Mouse (Mus musculus) CH12.LX (cell line): Measurements from ENCODE around the gene Gm20388. TPM values are rescaled to one million over a fixed set of nuclear protein-coding genes. Genes with fewer than 3 reads are reported as not detected.

Experiments
- DNase-seq: peaks from one replicate; pipeline ENCODE4 v3.0.0-alpha.2; 2013; ENCODE audit errors: extremely low read depth
- H3K27ac ChIP-seq: 2 replicates; pipeline ENCODE4 v1.5.1; 2012; ENCODE audit warnings: low read depth, mild to moderate bottlenecking, control low read depth, moderate library complexity; ENCODE audit not compliant: insufficient read depth
- H3K27me3 ChIP-seq: replicated peaks from 2 replicates; pipeline ENCODE3; 2012; ENCODE audit warnings: inconsistent platforms
- H3K36me3 ChIP-seq, 2 experiments: replicated peaks in 1 of 2; 2 replicates each; pipeline versions ENCODE3 to v1.6.1; 2012; ENCODE audit warnings: inconsistent platforms in 1 of 2, low read length in 1 of 2, mild to moderate bottlenecking in 1 of 2, mixed read lengths in 1 of 2, moderate library complexity in 1 of 2; ENCODE audit not compliant: control insufficient read depth in 1 of 2, insufficient read depth in 1 of 2
- H3K4me1 ChIP-seq, 2 experiments: 2 replicates each; pipeline ENCODE4 v1.6.1; 2012; ENCODE audit warnings: inconsistent platforms in 1 of 2, moderate library complexity in 1 of 2; ENCODE audit not compliant: insufficient read depth in 2 of 2, control insufficient read depth in 1 of 2
- H3K4me2 ChIP-seq: 2 replicates; pipeline ENCODE4 v1.6.1; 2012; ENCODE audit warnings: low read depth, mild to moderate bottlenecking, control low read depth; ENCODE audit not compliant: poor library complexity, insufficient read depth, severe bottlenecking
- H3K4me3 ChIP-seq, 3 experiments: fragments of 150-350 bp in 1 of 3; sonication (generic) in 1 of 3; replicated peaks in 1 of 3; 2 replicates each; pipeline versions ENCODE3 to v1.5.1; 2011 to 2012; ENCODE audit warnings: low read depth in 2 of 3, low read length in 2 of 3, mild to moderate bottlenecking in 2 of 3, moderate library complexity in 2 of 3, control low read depth in 1 of 3, improper control_type of control experiment in 1 of 3, inconsistent platforms in 1 of 3, mixed read lengths in 1 of 3; ENCODE audit not compliant: poor library complexity in 1 of 3
- H3K79me2 ChIP-seq: replicated peaks from 2 replicates; pipeline ENCODE4 v1.6.1; 2012; ENCODE audit warnings: mild to moderate bottlenecking, moderate library complexity; ENCODE audit not compliant: control insufficient read depth, poor library complexity, insufficient read depth, severe bottlenecking; ENCODE audit errors: extremely low read depth
- H3K9ac ChIP-seq: 2 replicates; pipeline ENCODE4 v1.6.1; 2012; ENCODE audit warnings: low read depth, mild to moderate bottlenecking, control low read depth, moderate library complexity; ENCODE audit not compliant: insufficient read depth
- H3K9me3 ChIP-seq: replicated peaks from 2 replicates; pipeline ENCODE3; 2012; ENCODE audit warnings: low read length, inconsistent platforms, mixed read lengths
- BHLHE40 ChIP-seq: IDR thresholded peaks from 2 replicates; pipeline ENCODE4 v1.6.1; 2011; ENCODE audit warnings: mild to moderate bottlenecking, low read depth, low read length, improper control_type of control experiment
- CHD1 ChIP-seq: IDR thresholded peaks from 2 replicates; pipeline ENCODE4 v1.6.1; 2012; ENCODE audit warnings: low read depth, low read length, improper control_type of control experiment, inconsistent platforms
- CHD2 ChIP-seq: IDR thresholded peaks from 2 replicates; pipeline ENCODE4 v1.6.1; 2011; ENCODE audit warnings: low read length, improper control_type of control experiment
- CTCF ChIP-seq, 2 experiments: IDR thresholded peaks in 1 of 2; conservative IDR thresholded peaks in 1 of 2; 2 replicates each; pipeline ENCODE4 v1.5.1; 2011 to 2012; ENCODE audit warnings: low read depth in 2 of 2, low read length in 2 of 2, improper control_type of control experiment in 1 of 2, inconsistent platforms in 1 of 2, mild to moderate bottlenecking in 1 of 2, moderate library complexity in 1 of 2
- E2F4 ChIP-seq: IDR thresholded peaks from 2 replicates; pipeline ENCODE4 v1.6.1; 2011; ENCODE audit warnings: low read depth, low read length, improper control_type of control experiment; ENCODE audit not compliant: insufficient replicate concordance
- EP300 ChIP-seq: IDR thresholded peaks from 2 replicates; pipeline ENCODE4 v1.6.1; 2011; ENCODE audit warnings: low read length, improper control_type of control experiment
- GABPA ChIP-seq: IDR thresholded peaks from 2 replicates; pipeline ENCODE4 v1.6.1; 2012; ENCODE audit warnings: low read depth, low read length, improper control_type of control experiment, inconsistent platforms; ENCODE audit not compliant: insufficient replicate concordance
- IRF4 ChIP-seq: IDR thresholded peaks from 2 replicates; pipeline ENCODE4 v1.6.1; 2014; ENCODE audit warnings: low read depth, mild to moderate bottlenecking, inconsistent platforms, low read length, improper control_type of control experiment
- JUN ChIP-seq: IDR thresholded peaks from 2 replicates; pipeline ENCODE4 v1.6.1; 2011; ENCODE audit warnings: low read depth, mild to moderate bottlenecking, low read length, improper control_type of control experiment, moderate library complexity; ENCODE audit not compliant: insufficient read depth
- JUND ChIP-seq: conservative IDR thresholded peaks from 2 replicates; pipeline ENCODE4 v1.6.1; 2011; ENCODE audit warnings: low read depth, low read length, improper control_type of control experiment
- KAT2A ChIP-seq: IDR thresholded peaks from 2 replicates; pipeline ENCODE4 v1.6.1; 2012; ENCODE audit warnings: low read length, improper control_type of control experiment, inconsistent platforms; ENCODE audit not compliant: insufficient replicate concordance
- MAX ChIP-seq: IDR thresholded peaks from 2 replicates; pipeline ENCODE4 v1.6.1; 2011; ENCODE audit warnings: low read length, improper control_type of control experiment
- MEF2A ChIP-seq: IDR thresholded peaks from 2 replicates; pipeline ENCODE4 v1.6.1; 2014; ENCODE audit warnings: low read depth, mild to moderate bottlenecking, inconsistent platforms, low read length, improper control_type of control experiment, borderline replicate concordance
- NELFE ChIP-seq: IDR thresholded peaks from 2 replicates; pipeline ENCODE4 v1.6.1; 2011; ENCODE audit warnings: low read depth, low read length, improper control_type of control experiment
- POLR2A ChIP-seq: IDR thresholded peaks from 2 replicates; pipeline ENCODE4 v1.6.1; 2011; ENCODE audit warnings: low read depth, mild to moderate bottlenecking, improper control_type of control experiment, low read length
- RAD21 ChIP-seq: IDR thresholded peaks from 2 replicates; pipeline ENCODE4 v1.6.1; 2011; ENCODE audit warnings: low read depth, mild to moderate bottlenecking, low read length, improper control_type of control experiment, moderate library complexity
- RCOR1 ChIP-seq: conservative IDR thresholded peaks from 2 replicates; pipeline ENCODE4 v1.6.1; 2012; ENCODE audit warnings: low read depth, mild to moderate bottlenecking, inconsistent platforms, low read length, improper control_type of control experiment
- SIN3A ChIP-seq: IDR thresholded peaks from 2 replicates; pipeline ENCODE4 v1.6.1; 2012; ENCODE audit warnings: low read length, improper control_type of control experiment, inconsistent platforms
- SMC3 ChIP-seq: IDR thresholded peaks from 2 replicates; pipeline ENCODE4 v1.6.1; 2011; ENCODE audit warnings: low read depth, low read length, improper control_type of control experiment
- TBP ChIP-seq: conservative IDR thresholded peaks from 2 replicates; pipeline ENCODE4 v1.6.1; 2011; ENCODE audit warnings: low read depth, low read length, improper control_type of control experiment
- TCF12 ChIP-seq: IDR thresholded peaks from 2 replicates; pipeline ENCODE4 v1.6.1; 2014; ENCODE audit warnings: low read depth, mild to moderate bottlenecking, inconsistent platforms, low read length, improper control_type of control experiment
- UBTF ChIP-seq: IDR thresholded peaks from 2 replicates; pipeline ENCODE4 v1.6.1; 2012; ENCODE audit warnings: low read depth, mild to moderate bottlenecking, inconsistent platforms, low read length, improper control_type of control experiment, moderate library complexity
- ZC3H11A ChIP-seq: IDR thresholded peaks from 2 replicates; pipeline ENCODE4 v1.6.1; 2012; ENCODE audit warnings: low read depth, mild to moderate bottlenecking, inconsistent platforms, low read length, improper control_type of control experiment
- ZKSCAN1 ChIP-seq: IDR thresholded peaks from 2 replicates; pipeline ENCODE4 v1.6.1; 2012; ENCODE audit warnings: low read depth, inconsistent platforms, low read length, improper control_type of control experiment, borderline replicate concordance
- ZNF384 ChIP-seq: IDR thresholded peaks from 2 replicates; pipeline ENCODE4 v1.6.1; 2012; ENCODE audit warnings: low read depth, low read length, improper control_type of control experiment, inconsistent platforms
- dilution Hi-C: fragments of 300-500 bp; cut with MboI; formaldehyde crosslinking; loops from 2 replicates; pipeline ENCODE4 v1.14.3; 2020; ENCODE audit warnings: low sequenced_read_pairs; ENCODE audit not compliant: extremely low pct_unique_long_range_greater_than_20kb, extremely low pct_ligation_motif_present
- in situ Hi-C: fragments of 300-500 bp; cut with MboI; formaldehyde crosslinking; loops from 3 replicates; pipeline ENCODE4 v1.14.3; 2019; ENCODE audit warnings: low sequenced_read_pairs, low pct_ligation_motif_present, low pct_unique_long_range_greater_than_20kb, mixed read lengths
- polyA plus RNA-seq: library from polyadenylated mRNA; unstranded; fragments of >175 nt; gene quantifications from 2 replicates; pipeline ENCODE4 v1.2.1, GENCODE M21; 2012; ENCODE audit warnings: low read depth; ENCODE audit not compliant: insufficient read length
- total RNA-seq, 2 experiments: library from RNA; depleted of rRNA; stranded (reverse); fragments of 300-350 nt in 1 of 2; fragments of >200 nt in 1 of 2; gene quantifications; 2 replicates each; pipeline ENCODE4 v1.2.3; 2012 to 2014

The Gm20388 gene
- total and polyA plus RNA-seq, 3 experiments: 14.8 to 26.3 (median 22.2) TPM

DNA sequence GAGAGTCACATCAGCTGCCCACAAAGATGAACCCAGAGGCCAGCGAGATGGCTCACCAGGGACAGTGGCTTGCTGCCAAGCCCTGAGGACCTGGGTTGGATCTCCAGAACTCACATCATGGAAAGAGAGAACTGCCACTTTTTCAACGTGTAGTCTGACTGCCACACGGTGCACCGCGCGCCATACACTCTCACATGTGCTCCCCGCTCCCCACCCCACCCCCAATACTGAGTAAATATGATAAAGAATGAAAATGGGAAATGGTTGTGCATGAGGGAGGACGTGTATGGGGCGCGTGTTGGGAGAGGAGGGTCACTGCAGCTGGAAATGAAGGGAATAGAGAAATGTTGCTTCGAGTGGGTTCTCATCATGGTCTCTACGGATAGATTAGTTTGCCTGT lies 559.5 kb downstream of the Gm20388 start:
- Histone ChIP-seq H3K9me3 (no peaks in the 10 kb centered on the region), H3K4me1 (peaks cover 50 to 66% of the 10 kb centered on the region in 2 experiments), H3K4me2 (no peak overlapping the region), H3K9ac (no peak overlapping the region), H3K27me3 (no peaks in the 10 kb centered on the region), H3K4me3 (no peak overlapping the region), H3K27ac (no peak overlapping the region), H3K79me2 (no peaks in the 10 kb centered on the region), H3K36me3 (no peaks in the 10 kb centered on the region)
- TF ChIP-seq JUN: no peak
- no peak for TF ChIP-seq RAD21
- TF ChIP-seq MAX: no peak
- TF ChIP-seq IRF4: no peak
- TF ChIP-seq SIN3A: no peak
- TF ChIP-seq GABPA: no peak
- TF ChIP-seq CHD1: no peak
- TF ChIP-seq POLR2A: no peak
- no peak for TF ChIP-seq MEF2A
- no peak for TF ChIP-seq BHLHE40
- TF ChIP-seq ZC3H11A: no peak
- no peak for TF ChIP-seq TCF12
- TF ChIP-seq UBTF: no peak
- TF ChIP-seq TBP: no peak
- TF ChIP-seq CHD2: no peak
- no peak for TF ChIP-seq RCOR1
- TF ChIP-seq E2F4: no peak
- dilution Hi-C loops (no loop called here), in situ Hi-C loops (loop anchor here (5.0 kb wide), 1 partner anchor 33 kb away; no protein-coding TSS in a partner anchor)
- no peak for DNase-seq

DNA sequence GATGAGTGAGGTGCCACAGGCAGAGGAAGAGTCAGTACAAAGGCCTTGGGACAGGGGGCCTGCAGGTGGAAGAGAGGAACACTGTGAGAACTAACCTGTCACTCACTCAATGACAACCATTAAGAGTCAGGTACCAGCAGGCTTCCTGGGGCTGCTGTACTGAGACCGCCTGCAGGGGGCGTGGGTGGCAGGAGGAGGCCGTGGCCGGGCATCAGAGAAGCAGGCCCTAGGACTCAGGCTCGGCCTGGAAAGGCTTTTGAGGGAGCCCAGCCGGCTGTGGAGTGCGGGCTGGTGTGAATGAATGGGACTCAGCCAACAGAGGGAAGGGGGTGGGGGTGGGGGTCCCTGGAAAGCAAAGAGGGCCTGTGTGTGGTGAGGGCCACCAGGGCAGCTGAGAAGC lies 560.5 kb downstream of the Gm20388 start:
- Histone ChIP-seq H3K4me1 (peaks cover 50 to 66% of the 10 kb centered on the region in 2 experiments), H3K27me3 (no peaks in the 10 kb centered on the region), H3K27ac (no peak overlapping the region), H3K36me3 (no peaks in the 10 kb centered on the region), H3K9me3 (no peaks in the 10 kb centered on the region), H3K79me2 (no peaks in the 10 kb centered on the region), H3K4me3 (no peak overlapping the region), H3K4me2 (no peak overlapping the region), H3K9ac (no peak overlapping the region)
- TF ChIP-seq JUND: no peak
- TF ChIP-seq POLR2A: no peak
- TF ChIP-seq EP300: no peak
- no peak for TF ChIP-seq UBTF
- no peak for TF ChIP-seq ZNF384
- no peak for TF ChIP-seq TCF12
- TF ChIP-seq MAX: no peak
- no peak for TF ChIP-seq KAT2A
- no peak for TF ChIP-seq NELFE
- peak in 1 of 2 experiments; percentile 56; a peak in 2 of 4 replicates for TF ChIP-seq CTCF (conservative IDR thresholded peaks at IDR 0.05 in 1 of 2, IDR thresholded peaks at IDR 0.05 in 1 of 2; ENCODE audit: low read depth in 2 of 2, low read length in 2 of 2)
- TF ChIP-seq JUN: no peak
- TF ChIP-seq E2F4: no peak
- TF ChIP-seq ZKSCAN1: no peak
- peak; percentile 59 for TF ChIP-seq SMC3
- peak; percentile 31 for TF ChIP-seq RAD21
- dilution Hi-C loops (no loop called here), in situ Hi-C loops (loop anchor here (5.0 kb wide), 1 partner anchor 34 kb away; no protein-coding TSS in a partner anchor)
- DNase-seq: no peak
